Mouse (Mus musculus): ENCODE measurements at regions not wholly inside any gene's neighbourhood (a gene's known extent, or its start where the extent isn't known, plus 50 kb on each side); places are given as distances from the start of the nearest gene placed in this dataset.
A peak's percentile ranks its signal among the peaks of the same experiment; 100 is the strongest.

DNA sequence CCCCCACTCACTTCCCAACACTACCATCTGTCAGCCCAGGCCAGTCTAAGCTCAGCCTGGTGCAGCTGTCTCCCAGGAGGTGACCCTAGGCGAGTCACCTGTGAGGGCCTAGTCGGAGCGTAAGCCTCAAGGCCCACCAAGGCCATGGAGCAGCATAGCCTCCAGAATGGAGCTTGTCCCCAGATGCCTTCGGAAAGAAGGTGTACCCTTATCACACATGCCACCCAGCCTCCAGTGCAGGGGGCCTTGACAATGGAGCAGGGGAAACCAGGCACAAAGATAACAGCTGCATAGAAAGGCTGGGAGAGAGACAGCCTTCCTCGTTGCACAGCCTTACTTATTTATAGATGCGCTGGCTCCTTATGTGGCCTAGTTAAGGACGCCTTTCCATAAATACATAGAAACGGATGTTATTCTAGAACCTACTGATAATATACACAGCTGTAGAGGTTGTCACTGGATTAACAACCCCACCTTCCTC, 145.0 kb upstream of the Cpeb2 start:
- DNase-seq, result peak in 1 of 2 experiments; percentile 9
- intact Hi-C loops (cut with DNase I), result no loop called here

GRCm38 (mm10) chr5:43088650-43089397, 144.1 kb upstream of the Cpeb2 start:
- intact Hi-C loops (cut with DNase I), result no loop called here
- no peak for DNase-seq

GRCm38 (mm10) chr5:43089475-43089874, 143.5 kb upstream of the Cpeb2 start:
- no peak for DNase-seq
- intact Hi-C loops (cut with DNase I), result no loop called here

- DNase-seq, result no peak
- intact Hi-C loops (cut with DNase I), result no loop called here
Measured at GRCm38 (mm10) chr5:43089941-43090340, 143.0 kb upstream of the Cpeb2 start.

DNA sequence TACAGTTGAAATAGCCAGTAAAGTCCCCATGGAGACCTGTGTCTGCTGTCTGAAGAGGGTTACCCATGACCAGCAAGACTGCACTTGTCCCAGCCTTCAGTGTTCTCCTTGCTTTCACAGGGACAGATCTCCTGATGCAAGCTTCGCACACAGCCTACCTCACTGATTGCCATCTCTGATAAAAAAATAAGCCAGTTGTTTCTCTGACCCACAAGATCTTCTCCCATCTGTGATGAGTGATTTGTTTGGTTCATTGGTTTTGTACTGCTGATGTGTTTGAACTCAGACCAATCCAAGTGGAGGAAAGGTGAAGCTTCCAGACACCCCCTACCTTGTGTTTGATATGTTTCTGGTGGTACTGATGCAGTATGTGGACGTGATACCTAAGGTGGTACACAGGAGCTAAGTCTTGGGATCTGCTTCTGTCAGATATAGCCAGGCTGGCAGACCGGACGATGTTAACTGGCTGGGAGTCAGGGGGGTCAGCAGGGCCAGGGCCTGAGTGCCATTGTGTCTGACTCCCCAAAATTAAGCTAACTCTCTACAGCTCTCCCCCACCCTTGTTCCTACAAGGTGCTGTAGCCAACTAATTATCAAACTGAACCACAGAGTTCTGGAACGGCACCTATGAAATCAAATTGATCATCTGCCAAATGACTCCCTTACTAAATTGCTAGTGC, 139.2 kb upstream of the Cpeb2 start:
- no peak for DNase-seq
- intact Hi-C loops (cut with DNase I), result no loop called here

- intact Hi-C loops (cut with DNase I), result no loop called here
- peak; percentile 50 to 51 for DNase-seq
Measured at GRCm38 (mm10) chr5:43094329-43094898, 138.6 kb upstream of the Cpeb2 start.

DNA sequence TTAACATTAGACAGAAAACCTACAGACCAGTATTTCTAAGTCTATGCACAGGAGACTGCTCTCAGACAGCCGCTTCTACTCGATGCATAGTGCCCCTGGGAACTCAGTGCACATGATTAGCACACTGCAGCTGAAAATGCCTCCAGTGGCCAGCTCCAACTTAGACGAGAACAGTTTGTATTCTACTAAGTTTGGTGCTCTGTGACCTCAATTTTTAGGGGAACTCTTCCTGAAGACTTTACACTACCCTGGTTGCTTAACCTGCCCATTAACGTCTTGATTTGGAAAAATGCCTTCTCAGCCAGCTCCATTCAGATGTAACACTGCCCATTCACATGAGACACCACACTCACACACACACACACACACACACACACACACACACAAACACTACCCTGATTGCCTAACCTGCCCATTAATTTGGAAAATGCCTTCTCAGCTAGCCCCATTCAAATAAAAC, 130.9 kb upstream of the Cpeb2 start:
- DNase-seq, result no peak
- intact Hi-C loops (cut with DNase I), result no loop called here

DNA sequence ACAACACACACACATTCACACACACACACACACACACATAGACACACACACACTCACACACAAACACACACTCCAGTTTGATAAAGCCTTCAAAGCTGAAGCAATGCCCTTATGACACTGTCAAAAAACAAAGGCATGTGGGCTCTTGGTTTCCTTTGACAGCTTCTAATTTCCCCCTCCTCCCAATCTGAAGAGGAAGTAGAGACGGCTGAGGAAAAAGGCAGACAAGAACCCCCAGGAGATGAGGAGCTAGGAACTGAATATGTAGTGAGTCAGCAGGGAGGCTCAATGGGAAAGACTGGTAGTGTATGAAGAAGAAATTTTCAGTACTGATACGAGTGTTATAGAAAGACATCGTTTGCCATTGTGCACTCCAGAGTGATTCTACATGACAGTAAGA, 130.4 kb upstream of the Cpeb2 start:
- intact Hi-C loops (cut with DNase I), result no loop called here
- DNase-seq, result no peak

DNA sequence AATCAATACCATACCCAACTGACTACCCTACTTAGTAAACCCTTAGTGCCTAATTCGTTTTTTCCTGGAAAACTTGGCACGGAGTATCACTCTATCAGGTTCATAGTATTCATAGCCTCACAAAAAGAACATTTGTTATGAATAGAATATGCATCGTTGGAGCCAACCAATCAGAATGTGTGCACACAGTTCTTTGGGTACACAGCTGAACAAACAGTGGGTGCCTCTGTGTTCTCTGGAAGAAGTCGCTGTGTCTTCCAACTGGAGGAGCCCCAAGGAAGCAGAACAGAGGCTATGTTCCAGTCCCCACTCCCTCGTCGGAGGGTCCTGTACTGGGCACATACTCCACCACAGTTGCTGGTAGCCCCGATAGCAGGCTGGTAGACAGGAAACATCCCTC, 129.2 kb upstream of the Cpeb2 start:
- DNase-seq, result no peak
- intact Hi-C loops (cut with DNase I), result no loop called here

GRCm38 (mm10) chr5:43105528-43105927, 127.4 kb upstream of the Cpeb2 start:
- intact Hi-C loops (cut with DNase I), result no loop called here
- no peak for DNase-seq

DNA sequence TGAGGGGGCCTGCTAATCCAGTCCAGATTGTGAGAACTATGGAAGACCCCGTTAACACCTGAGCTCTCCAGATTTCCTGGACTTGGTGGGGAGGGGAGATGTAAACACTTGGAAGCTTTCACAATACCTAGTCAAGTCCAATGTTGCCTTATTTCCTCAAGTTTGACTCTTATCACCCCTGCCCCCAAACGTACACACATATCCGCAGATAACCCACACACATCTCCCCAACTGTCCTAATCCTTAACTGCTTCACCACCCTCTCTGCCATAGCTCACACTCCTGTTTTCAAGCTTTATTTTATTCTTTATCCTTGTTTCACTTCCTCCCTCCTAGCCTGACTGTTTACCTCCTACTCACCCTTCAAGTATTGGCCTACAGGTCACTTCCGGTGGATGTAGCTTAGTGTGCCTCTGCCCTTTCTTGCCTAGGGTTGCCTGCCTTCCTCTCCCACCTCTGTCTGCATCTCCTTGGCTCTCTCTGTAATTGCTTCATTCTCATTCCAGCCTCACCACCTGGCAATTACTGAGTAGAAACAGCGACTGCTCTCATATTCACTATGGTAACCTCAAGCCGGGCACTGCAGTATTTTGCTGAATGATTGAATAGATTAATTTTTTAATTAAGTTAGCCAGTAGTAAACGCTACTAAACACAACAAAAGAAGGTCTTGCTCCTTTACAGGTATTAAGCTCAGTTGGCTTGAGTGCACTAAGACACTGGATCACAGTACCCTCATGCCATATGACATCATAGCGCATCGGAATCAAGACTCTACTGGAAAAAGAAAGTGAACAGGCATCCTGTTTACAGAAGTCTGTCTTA, 125.3 kb upstream of the Cpeb2 start:
- DNase-seq, result no peak
- intact Hi-C loops (cut with DNase I), result no loop called here

GRCm38 (mm10) chr5:43108260-43108589, 124.7 kb upstream of the Cpeb2 start:
- intact Hi-C loops (cut with DNase I), result no loop called here
- no peak for DNase-seq

- DNase-seq, result no peak
- intact Hi-C loops (cut with DNase I), result no loop called here
Measured at GRCm38 (mm10) chr5:43110122-43110521, 122.8 kb upstream of the Cpeb2 start.

DNA sequence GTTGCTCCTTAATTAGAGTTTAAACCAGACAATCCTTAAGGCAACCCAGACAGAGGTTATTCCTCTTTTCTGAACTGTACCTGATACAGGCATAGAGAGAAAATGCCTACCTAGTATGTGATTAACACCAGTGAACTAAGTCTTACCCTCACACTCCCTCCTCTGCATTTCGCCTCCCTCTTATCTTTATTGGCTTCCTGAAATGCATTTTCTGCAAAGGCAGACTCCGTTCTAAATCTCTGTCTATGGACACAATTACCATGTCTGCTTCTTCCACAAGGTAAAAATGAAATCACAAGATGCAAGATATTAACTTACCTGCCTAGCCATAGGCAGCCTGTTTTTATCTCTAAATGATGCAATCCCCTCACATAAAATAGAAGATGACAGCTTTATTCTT, 121.2 kb upstream of the Cpeb2 start:
- intact Hi-C loops (cut with DNase I), result no loop called here
- DNase-seq, result no peak

GRCm38 (mm10) chr5:43113405-43114119, 119.4 kb upstream of the Cpeb2 start:
- no peak for DNase-seq
- intact Hi-C loops (cut with DNase I), result no loop called here

DNA sequence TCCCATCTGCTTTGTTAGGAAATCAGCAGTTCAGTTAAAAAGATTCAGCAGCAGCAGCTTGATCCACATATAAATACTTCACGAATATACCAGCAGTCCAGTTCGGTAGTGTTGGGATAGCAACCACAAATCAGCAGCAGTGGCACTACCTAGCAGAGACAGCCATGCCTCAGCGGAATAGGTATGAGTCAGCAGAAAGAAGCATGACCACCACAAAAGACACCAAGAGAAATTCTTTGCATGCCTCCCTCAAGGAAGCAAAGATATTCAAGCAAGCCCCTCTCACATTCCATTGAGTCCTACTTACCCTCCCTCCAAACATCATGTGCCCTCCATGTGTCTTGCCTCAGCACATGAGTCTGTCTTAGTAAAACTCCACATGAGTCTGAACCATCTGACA, 117.5 kb upstream of the Cpeb2 start:
- no peak for DNase-seq
- intact Hi-C loops (cut with DNase I), result no loop called here

- no peak for DNase-seq
Measured at GRCm38 (mm10) chr5:43116821-43117220, 116.1 kb upstream of the Cpeb2 start.

GRCm38 (mm10) chr5:43121065-43121464, 111.9 kb upstream of the Cpeb2 start:
- intact Hi-C loops (cut with DNase I), result no loop called here
- DNase-seq, result no peak

More at GRCm38 (mm10) chr5:43116821-43117220, 116.1 kb upstream of the Cpeb2 start:
- intact Hi-C loops (cut with DNase I), result no loop called here

DNA sequence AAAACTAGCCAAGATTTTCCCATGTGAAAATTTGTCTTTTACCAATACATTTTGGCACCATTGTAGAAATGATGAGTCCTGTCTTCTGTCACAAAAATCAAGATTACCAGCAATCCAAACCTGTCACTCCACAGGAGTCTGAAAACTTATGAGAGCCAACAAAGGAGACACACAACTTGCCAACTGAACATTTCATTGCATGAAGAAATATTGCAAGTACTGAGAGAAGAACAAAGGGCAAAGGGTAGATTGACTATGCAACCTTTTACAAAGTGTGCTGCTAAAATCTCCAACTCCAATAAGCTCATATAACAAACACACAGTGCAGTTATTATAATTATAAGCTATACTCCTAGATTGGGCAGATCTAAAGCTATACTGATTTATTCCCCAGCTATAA, 108.7 kb upstream of the Cpeb2 start:
- no peak for DNase-seq
- intact Hi-C loops (cut with DNase I), result no loop called here

- DNase-seq, result no peak
- intact Hi-C loops (cut with DNase I), result no loop called here
Measured at GRCm38 (mm10) chr5:43125774-43126536, 107.0 kb upstream of the Cpeb2 start.
